Mouse (Mus musculus): ENCODE results near the gene Cdh12.

GRCm38 (mm10) chr15:20634593-20634992, 185.5 kb downstream of the Cdh12 start:
- TF ChIP-seq POLR2A (IDR thresholded peaks at IDR 0.05; ENCODE audit: control insufficient read depth, low read depth, low read length) (no peak), CTCF (IDR thresholded peaks at IDR 0.05; ENCODE audit: control insufficient read depth, insufficient read depth, insufficient replicate concordance, low read depth, low read length) (no peak)
